Mouse (Mus musculus): Measurements from ENCODE around the gene Fhad1.

Fhad1 gene

GRCm38 (mm10) chr4:141938535-141938934 lies 76.3 kb downstream of the Fhad1 start:
- in situ Hi-C loops (cut with MseI, MboI) = no loop called here

GRCm38 (mm10) chr4:141932785-141933574 lies 81.9 kb downstream of the Fhad1 start:
- in situ Hi-C loops (cut with MseI, MboI) = no loop called here

- in situ Hi-C loops (cut with MseI, MboI) = no loop called here
Observed at GRCm38 (mm10) chr4:141931526-141931925, 83.4 kb downstream of the Fhad1 start.

- in situ Hi-C loops (cut with MseI, MboI) = no loop called here
Observed at GRCm38 (mm10) chr4:141930001-141930400, 84.9 kb downstream of the Fhad1 start.

GRCm38 (mm10) chr4:141928881-141929281 lies 86.0 kb downstream of the Fhad1 start:
- in situ Hi-C loops (cut with MseI, MboI) = no loop called here

- in situ Hi-C loops (cut with MseI, MboI) = no loop called here
Observed at GRCm38 (mm10) chr4:141925781-141926345, 89.0 kb downstream of the Fhad1 start.

- in situ Hi-C loops (cut with MseI, MboI) = no loop called here
Observed at GRCm38 (mm10) chr4:141923961-141924360, 90.9 kb downstream of the Fhad1 start.

GRCm38 (mm10) chr4:141920391-141920790 lies 94.5 kb downstream of the Fhad1 start:
- in situ Hi-C loops (cut with MseI, MboI) = no loop called here

GRCm38 (mm10) chr4:141917735-141918419 lies 97.0 kb downstream of the Fhad1 start:
- in situ Hi-C loops (cut with MseI, MboI) = no loop called here

- in situ Hi-C loops (cut with MseI, MboI) = no loop called here
Observed at GRCm38 (mm10) chr4:141914040-141914439, 100.8 kb downstream of the Fhad1 start.

- in situ Hi-C loops (cut with MseI, MboI) = no loop called here
Observed at GRCm38 (mm10) chr4:141913201-141913993, 101.5 kb downstream of the Fhad1 start.

GRCm38 (mm10) chr4:141904710-141905109 lies 110.2 kb downstream of the Fhad1 start:
- in situ Hi-C loops (cut with MseI, MboI) = no loop called here

GRCm38 (mm10) chr4:141902479-141902858 lies 112.4 kb downstream of the Fhad1 start:
- in situ Hi-C loops (cut with MseI, MboI) = no loop called here

GRCm38 (mm10) chr4:141901711-141902478 lies 113.0 kb downstream of the Fhad1 start:
- in situ Hi-C loops (cut with MseI, MboI) = no loop called here

- in situ Hi-C loops (cut with MseI, MboI) = no loop called here
Observed at GRCm38 (mm10) chr4:141900421-141900820, 114.5 kb downstream of the Fhad1 start.

- in situ Hi-C loops (cut with MseI, MboI) = no loop called here
Observed at GRCm38 (mm10) chr4:141899936-141900335, 114.9 kb downstream of the Fhad1 start.

GRCm38 (mm10) chr4:141898905-141899304 lies 116.0 kb downstream of the Fhad1 start:
- in situ Hi-C loops (cut with MseI, MboI) = no loop called here

GRCm38 (mm10) chr4:141897838-141898237 lies 117.0 kb downstream of the Fhad1 start:
- in situ Hi-C loops (cut with MseI, MboI) = no loop called here

GRCm38 (mm10) chr4:141897225-141897624 lies 117.7 kb downstream of the Fhad1 start:
- in situ Hi-C loops (cut with MseI, MboI) = no loop called here

- in situ Hi-C loops (cut with MseI, MboI) = no loop called here
Observed at GRCm38 (mm10) chr4:141895772-141896171, 119.1 kb downstream of the Fhad1 start.

GRCm38 (mm10) chr4:141893157-141893784 lies 121.6 kb downstream of the Fhad1 start:
- in situ Hi-C loops (cut with MseI, MboI) = no loop called here

Data from mouse trophoblast stem cell (cell line).